Mouse (Mus musculus) intestine, embryonic 16.5 days (tissue): ENCODE measurements around the gene Gp5. TPM values are rescaled to one million over a fixed set of nuclear protein-coding genes. Genes with fewer than 3 reads are reported as not detected.
"Not testable (repeated sequence)": the region's sequence is repeated elsewhere in the genome, so short reads cannot be mapped to it uniquely, and the experiment has no call there.

Experiments used
- ATAC-seq: fragments of 200-750 bp; cut with Nextera tagmentation; 2 replicates; pipeline ENCODE4 v1.8.0; 2017; ENCODE audit warnings: moderate TSS enrichment, moderate library complexity
- H3K27ac ChIP-seq: fragments of 300-500 bp; sonication (generic); 2 replicates; pipeline ENCODE4 v1.5.1; 2014; ENCODE audit warnings: mild to moderate bottlenecking, low read length
- H3K27me3 ChIP-seq: fragments of 300-500 bp; sonication (generic); replicated peaks from 2 replicates; pipeline ENCODE4 v1.6.1; 2014; ENCODE audit warnings: low read length, control low read depth, mixed read lengths; ENCODE audit not compliant: control insufficient read depth, insufficient read depth
- H3K36me3 ChIP-seq: fragments of 300-500 bp; sonication (generic); 2 replicates; pipeline ENCODE4 v1.6.1; 2014; ENCODE audit warnings: low read length, control low read depth; ENCODE audit not compliant: control insufficient read depth, insufficient read depth
- H3K4me1 ChIP-seq: fragments of 300-500 bp; sonication (generic); 2 replicates; pipeline ENCODE4 v1.6.1; 2014; ENCODE audit warnings: low read length, control low read depth, mixed read lengths; ENCODE audit not compliant: control insufficient read depth, insufficient read depth
- H3K4me2 ChIP-seq: fragments of 300-500 bp; sonication (generic); 2 replicates; pipeline ENCODE4 v1.6.1; 2014; ENCODE audit warnings: low read depth, low read length, control low read depth
- H3K4me3 ChIP-seq: fragments of 300-500 bp; sonication (generic); 2 replicates; pipeline ENCODE4 v1.5.1; 2014; ENCODE audit warnings: mild to moderate bottlenecking, low read length
- H3K9ac ChIP-seq: fragments of 300-500 bp; sonication (generic); 2 replicates; pipeline ENCODE4 v1.6.1; 2014; ENCODE audit warnings: low read depth, low read length
- H3K9me3 ChIP-seq: fragments of 300-500 bp; sonication (generic); 2 replicates; pipeline ENCODE4 v1.6.1; 2016; ENCODE audit warnings: low read length, control low read depth; ENCODE audit not compliant: control insufficient read depth
- WGBS: fragments of 180-500 bp; shearing (Covaris S2); extraction: QIAGEN DNeasy Blood & Tissue Kit; methylation state at CpG from one replicate; pipeline ENCODE4 v1.1.7; 2014; 5-methylcytosine and 5-hydroxymethylcytosine counted together
- polyA plus RNA-seq: library from polyadenylated mRNA; unstranded; fragments of >200 nt; fragmentation: Nextera tagmentation; extraction: Ambion mirVana; gene quantifications from 2 replicates; pipeline ENCODE4 v1.2.1, GENCODE M21; 2015

The Gp5 gene
- 0.42 and 0.43 TPM in 2 replicates for polyA plus RNA-seq

DNA sequence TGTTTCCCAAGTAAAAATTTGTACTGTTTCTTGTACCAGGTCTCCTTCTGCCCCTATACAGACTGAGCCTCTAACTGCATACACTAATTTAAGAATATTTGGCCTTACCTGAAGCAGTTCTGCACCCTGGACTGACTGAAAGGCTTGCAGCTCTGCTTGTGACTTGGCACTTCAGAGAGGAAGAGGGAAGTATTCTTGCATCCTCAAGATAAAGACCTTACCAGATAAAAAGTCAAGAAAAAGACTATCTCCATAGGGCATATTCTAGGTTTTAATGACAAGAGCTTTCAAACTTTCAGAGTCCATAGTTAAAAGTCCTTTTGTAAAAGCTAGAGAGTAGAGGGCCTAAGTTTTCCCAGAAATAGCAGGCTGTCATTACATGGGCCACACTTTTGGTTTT lies at the start of gene Gp5:
Gene Gp5 (minus strand): TSS at position 133 of the 400 bp plus-strand sequence.
- Histone ChIP-seq H3K4me1 (peaks cover 14% of the 10 kb centered on the region), H3K4me3 (peak within 1 kb of the TSS; percentile 64), H3K27me3 (peaks cover 25% of the 10 kb centered on the region; the same call in 1 of the 2 replicates), H3K4me2 (peak within 1 kb of the TSS; percentile 99), H3K9me3 (no peaks in the 10 kb centered on the region), H3K9ac (peak within 1 kb of the TSS; percentile 71), H3K36me3 (no peaks in the 10 kb centered on the region), H3K27ac (no peak within 1 kb of the TSS)
- ATAC-seq, result no peak

DNA sequence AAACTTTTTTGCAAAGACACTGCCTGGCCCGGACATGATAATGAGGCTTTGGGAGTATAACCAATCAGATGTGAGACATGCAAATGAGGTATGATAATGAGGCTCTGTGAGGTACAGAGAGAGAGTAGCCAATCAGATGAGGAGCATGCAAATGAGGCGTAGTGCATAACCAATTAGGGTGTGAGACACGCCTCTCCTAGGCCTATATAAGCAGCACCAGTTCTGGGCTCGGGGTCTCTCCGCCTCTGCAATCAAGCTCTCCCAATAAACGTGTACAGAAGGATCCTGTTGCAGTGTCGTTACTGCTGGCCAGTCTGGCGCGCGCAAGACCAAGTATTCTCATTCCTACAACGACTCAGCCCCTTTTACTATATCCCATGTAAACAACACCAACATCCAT lies 42.9 kb upstream of the Gp5 start:
- 94% methylated on average over 11 of the region's 11 CpGs for WGBS
- H3K4me3 ChIP-seq, H3K27ac ChIP-seq, ATAC-seq, H3K9me3 ChIP-seq, H3K36me3 ChIP-seq, H3K27me3 ChIP-seq, H3K4me2 ChIP-seq, H3K9ac ChIP-seq, H3K4me1 ChIP-seq: not testable (repeated sequence)

DNA sequence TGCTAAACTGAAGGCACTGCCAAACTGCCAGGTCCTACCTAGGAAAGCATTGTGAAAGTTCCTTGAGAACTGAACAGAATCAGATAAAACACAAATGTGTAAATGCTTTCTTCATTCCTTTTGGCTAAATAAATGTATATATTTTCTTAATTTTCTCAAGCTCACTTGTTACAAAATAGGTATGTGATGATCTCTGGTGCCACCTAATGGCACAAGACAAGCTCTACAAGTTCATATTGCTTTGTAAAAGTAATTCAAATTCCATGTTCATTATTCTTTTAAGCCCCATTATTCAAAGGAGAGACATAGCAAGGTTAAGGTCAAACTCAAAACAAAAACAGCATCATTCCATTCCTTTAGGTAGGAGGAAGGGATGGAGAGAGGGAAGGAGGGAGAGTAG lies 3.7 kb upstream of the Gp5 start:
- Histone ChIP-seq H3K9ac (no peak overlapping the region), H3K36me3 (0 out of 2 replicates have a peak, but pooled peaks cover 4% of the 10 kb centered on the region), H3K27me3 (peaks cover 3% of the 10 kb centered on the region; the same call in 1 of the 2 replicates), H3K27ac (no peak overlapping the region), H3K4me2 (no peak overlapping the region), H3K4me1 (peaks cover 7% of the 10 kb centered on the region), H3K4me3 (no peak overlapping the region), H3K9me3 (no peaks in the 10 kb centered on the region)
- no peak for ATAC-seq

DNA sequence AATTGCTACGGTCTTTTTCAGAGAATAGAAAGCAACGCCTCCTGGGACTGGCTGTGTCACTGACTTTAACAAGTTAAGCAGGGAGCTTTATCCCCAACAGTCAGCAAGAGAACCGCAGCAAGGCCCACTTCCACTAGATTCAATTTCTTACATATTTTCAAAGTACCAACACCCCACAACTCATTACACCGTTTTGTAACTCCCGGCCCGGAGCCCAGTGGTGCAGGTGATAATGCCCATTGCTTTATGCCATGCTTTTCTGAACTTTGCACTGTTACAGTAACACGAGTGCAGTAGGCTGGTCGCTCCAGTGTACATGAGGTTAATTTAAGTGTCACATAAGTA lies 436 bp downstream of the Gp5 start:
- ATAC-seq, result peak; percentile 57
- peaks cover 14% of the 10 kb centered on the region for H3K4me1 ChIP-seq
- no peak overlapping the region for H3K9ac ChIP-seq
- H3K36me3 ChIP-seq, result no peaks in the 10 kb centered on the region
- WGBS, result 54% methylated on average over 8 of the region's 8 CpGs
- no peaks in the 10 kb centered on the region for H3K9me3 ChIP-seq
- H3K27me3 ChIP-seq, result peaks cover 25% of the 10 kb centered on the region; the same call in 1 of the 2 replicates
- no peak overlapping the region for H3K27ac ChIP-seq
- H3K4me2 ChIP-seq, result 0 out of 2 replicates have a peak overlapping the region, but pooled peaks have one; percentile 99
- no peak overlapping the region for H3K4me3 ChIP-seq

DNA sequence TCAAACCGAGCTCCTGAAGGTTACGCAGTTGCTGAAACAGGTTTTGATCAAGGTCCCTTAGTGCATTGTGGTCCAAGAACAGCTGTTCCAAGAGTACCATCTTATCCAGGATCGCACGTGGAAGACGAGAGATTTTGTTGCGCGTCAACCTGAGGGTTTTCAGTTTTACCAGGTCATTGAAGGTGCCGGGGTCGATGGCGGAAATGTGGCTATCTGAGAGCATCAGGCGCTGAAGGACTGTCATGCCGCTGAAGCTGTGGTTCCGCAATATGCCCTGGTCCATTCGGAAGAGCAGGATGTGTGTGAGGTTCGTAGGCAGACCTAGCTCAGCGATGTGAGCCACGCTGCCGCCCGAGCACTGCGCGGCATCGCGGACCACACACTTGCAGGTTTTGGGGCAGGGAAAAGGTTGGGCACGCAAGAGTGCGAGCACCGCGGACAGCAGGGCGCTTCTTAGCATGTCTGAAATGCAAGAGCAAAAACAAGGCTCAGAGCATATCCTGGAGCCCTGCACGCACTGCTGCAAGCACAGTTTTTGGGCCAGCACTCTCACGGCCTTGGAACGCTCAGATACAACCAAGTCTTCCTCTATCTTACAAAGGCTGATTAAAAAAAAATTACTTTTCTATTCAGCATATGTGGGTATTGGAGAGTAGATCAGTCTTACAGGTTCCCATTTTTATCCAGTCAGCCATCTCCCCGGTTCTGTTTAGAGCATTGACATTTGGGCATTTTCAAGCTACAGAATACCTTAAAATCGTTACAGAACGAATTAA lies 996 bp downstream of the Gp5 start:
- Histone ChIP-seq H3K4me3 (peak overlapping the region; percentile 64), H3K9me3 (no peaks in the 10 kb centered on the region), H3K27me3 (peaks cover 25% of the 10 kb centered on the region; the same call in 1 of the 2 replicates), H3K27ac (no peak overlapping the region), H3K9ac (peak overlapping the region; percentile 71), H3K4me2 (peak overlapping the region; percentile 99), H3K4me1 (peaks cover 14% of the 10 kb centered on the region), H3K36me3 (no peaks in the 10 kb centered on the region)
- ATAC-seq, result peak; percentile 25
- WGBS, result 6% methylated on average over 34 of the region's 34 CpGs

DNA sequence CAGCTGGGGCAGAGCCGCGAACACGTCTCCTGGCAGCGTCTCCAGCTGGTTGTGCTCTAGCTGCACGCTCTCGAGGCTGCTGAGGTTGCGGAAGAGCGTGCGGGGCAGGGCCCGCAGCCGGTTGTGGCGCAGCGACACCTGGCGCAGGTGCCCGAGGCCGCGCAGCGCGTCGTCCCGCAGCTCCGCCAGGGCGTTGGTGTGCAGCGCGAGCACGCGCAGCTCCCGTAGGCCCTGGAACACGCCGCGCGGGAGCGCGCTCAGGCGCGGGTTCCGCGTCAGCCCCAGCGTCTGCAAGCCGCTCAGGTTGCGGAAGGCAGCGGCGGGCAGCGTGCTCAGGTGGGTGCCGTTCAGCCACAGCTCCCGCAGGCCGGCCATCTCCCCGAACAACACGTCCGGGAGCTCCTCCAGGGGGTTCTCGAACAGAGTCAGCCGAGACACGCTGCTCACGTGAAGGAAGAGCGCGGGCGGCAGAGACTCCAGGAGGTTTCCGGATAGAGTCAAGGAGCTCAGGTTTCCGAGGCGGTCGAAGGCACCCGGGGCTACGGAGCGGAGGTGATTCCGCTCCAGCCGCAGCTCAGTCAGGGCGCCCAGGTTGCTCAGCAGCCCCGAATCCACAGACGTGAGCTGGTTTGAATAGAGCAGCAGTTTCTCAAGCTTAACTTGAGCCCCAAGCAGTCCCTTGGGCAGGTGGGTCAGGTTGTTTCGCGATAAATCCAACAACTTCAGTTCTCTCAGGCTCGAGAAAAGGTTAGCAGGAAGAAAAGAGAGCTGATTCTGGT lies 1.8 kb downstream of the Gp5 start:
- WGBS, result under 1% methylated on average over 72 of the region's 72 CpGs
- H3K27me3 ChIP-seq, result peaks cover 25% of the 10 kb centered on the region; the same call in 1 of the 2 replicates
- peak overlapping the region; percentile 99 for H3K4me2 ChIP-seq
- no peaks in the 10 kb centered on the region for H3K9me3 ChIP-seq
- peak overlapping the region; percentile 71 for H3K9ac ChIP-seq
- ATAC-seq, result peak; percentile 80
- peak overlapping the region; percentile 64 for H3K4me3 ChIP-seq
- H3K4me1 ChIP-seq, result peaks cover 14% of the 10 kb centered on the region
- H3K36me3 ChIP-seq, result no peaks in the 10 kb centered on the region
- no peak overlapping the region for H3K27ac ChIP-seq

DNA sequence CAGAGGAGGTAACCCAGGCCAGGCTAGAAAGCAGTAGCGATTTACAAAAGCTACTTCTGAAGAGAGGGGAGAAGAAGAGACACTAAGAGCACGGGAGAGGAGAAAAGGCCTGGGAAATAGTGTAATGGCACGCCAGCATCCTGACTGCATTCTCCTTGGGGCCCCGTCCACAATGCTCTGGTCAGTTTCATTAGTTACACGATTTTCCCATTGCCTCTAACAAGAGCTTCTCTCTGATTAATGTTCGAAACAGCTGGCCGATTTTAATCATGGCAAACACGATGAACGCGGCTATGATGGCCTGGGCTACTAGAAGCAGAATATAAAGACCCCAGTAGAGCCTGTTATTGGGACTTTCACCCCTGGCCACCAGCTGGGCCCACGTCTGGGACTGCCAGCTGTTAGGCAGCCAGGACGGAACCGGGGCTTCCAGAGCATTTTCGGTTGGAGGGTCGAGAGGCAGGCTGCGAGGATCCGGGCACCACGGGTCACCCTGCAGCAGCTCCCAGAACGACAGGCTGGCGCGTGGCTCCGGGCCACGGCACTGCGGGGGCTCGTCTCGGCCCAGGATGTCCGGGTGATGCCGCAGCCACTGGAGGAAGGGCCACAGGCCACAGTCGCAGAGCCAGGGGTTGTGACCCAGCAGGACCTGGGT lies 2.5 kb downstream of the Gp5 start:
- Histone ChIP-seq H3K27me3 (peaks cover 25% of the 10 kb centered on the region; the same call in 1 of the 2 replicates), H3K36me3 (no peaks in the 10 kb centered on the region), H3K4me3 (peak overlapping the region; percentile 64), H3K4me2 (peak overlapping the region; percentile 99), H3K9me3 (no peaks in the 10 kb centered on the region), H3K9ac (peak overlapping the region; percentile 71), H3K27ac (no peak overlapping the region), H3K4me1 (peaks cover 14% of the 10 kb centered on the region)
- WGBS, result 21% methylated on average over 29 of the region's 29 CpGs
- no peak for ATAC-seq

DNA sequence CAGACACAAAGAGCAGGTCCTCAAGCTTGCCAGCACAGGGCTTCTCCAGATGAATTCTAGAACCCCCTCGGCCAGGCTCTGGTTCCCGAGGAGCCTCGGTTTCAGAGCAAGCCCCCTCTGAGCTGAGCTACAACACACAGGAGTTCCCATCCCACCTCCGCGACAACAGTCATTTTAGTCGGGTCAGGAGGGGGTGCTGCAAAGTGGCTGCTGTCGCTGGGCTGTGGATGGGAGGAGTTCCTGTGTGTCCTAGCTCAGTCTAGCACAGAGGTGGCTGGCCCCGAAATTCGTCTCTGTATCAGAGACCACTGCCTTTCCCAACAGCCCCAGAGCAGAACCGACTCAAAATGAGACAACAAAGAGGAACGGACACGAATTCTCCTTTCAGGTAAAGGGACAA lies 3.3 kb downstream of the Gp5 start:
- H3K27me3 ChIP-seq, result peaks cover 25% of the 10 kb centered on the region; the same call in 1 of the 2 replicates
- no peak overlapping the region for H3K9ac ChIP-seq
- H3K9me3 ChIP-seq, result no peaks in the 10 kb centered on the region
- WGBS, result 55% methylated on average over 12 of the region's 12 CpGs
- H3K4me2 ChIP-seq, result no peak overlapping the region
- ATAC-seq, result no peak
- peaks cover 14% of the 10 kb centered on the region for H3K4me1 ChIP-seq
- no peaks in the 10 kb centered on the region for H3K36me3 ChIP-seq
- H3K4me3 ChIP-seq, result no peak overlapping the region
- no peak overlapping the region for H3K27ac ChIP-seq

DNA sequence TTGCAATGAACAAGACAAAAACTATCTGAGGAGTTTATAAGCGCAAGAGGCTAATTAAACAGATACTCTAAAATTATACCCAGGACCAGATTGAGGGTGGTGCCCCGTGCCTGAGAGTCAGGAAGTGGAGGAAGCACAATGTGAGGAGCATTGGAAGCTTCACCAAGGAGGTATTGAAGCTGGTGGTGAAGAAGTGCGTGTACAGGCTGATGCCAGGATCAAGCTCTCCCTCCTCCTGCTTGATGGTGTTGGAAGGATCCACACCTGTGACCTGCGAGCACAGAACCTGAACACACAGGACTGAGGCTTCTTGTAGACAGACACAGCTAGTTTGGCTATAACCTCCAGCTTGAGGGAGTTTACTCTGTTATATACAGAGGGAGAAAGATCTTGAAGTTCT lies 4.5 kb downstream of the Gp5 start:
- 84% methylated on average over 4 of the region's 4 CpGs for WGBS
- ATAC-seq, result no peak
- Histone ChIP-seq H3K9me3 (no peaks in the 10 kb centered on the region), H3K4me3 (no peak overlapping the region), H3K27me3 (peaks cover 25% of the 10 kb centered on the region; the same call in 1 of the 2 replicates), H3K27ac (no peak overlapping the region), H3K4me1 (peaks cover 14% of the 10 kb centered on the region), H3K9ac (no peak overlapping the region), H3K36me3 (no peaks in the 10 kb centered on the region), H3K4me2 (no peak overlapping the region)
